Mouse (Mus musculus) liver, adult 2 months (tissue): ENCODE measurements around the gene Rab11fip3. TPM values are rescaled to one million over a fixed set of nuclear protein-coding genes. Genes with fewer than 3 reads are reported as not detected.

ENCODE experiments used
- DNase-seq: peaks from one replicate; pipeline ENCODE4 v3.0.0-alpha.2; 2011; ENCODE audit warnings: low read depth, low spot score; ENCODE audit errors: extremely low read depth
- H3K27ac ChIP-seq: fragments of 200-500 bp; replicated peaks from 2 replicates; pipeline ENCODE4 v1.5.1; 2012; ENCODE audit warnings: low read depth, mild to moderate bottlenecking, control low read depth, inconsistent platforms, low read length; ENCODE audit not compliant: insufficient read depth
- H3K27me3 ChIP-seq: fragments of 200-500 bp; 2 replicates; pipeline ENCODE4 v1.6.1; 2012; ENCODE audit warnings: mild to moderate bottlenecking, moderate library complexity, low read length, inconsistent platforms; ENCODE audit not compliant: control insufficient read depth, insufficient read depth
- H3K36me3 ChIP-seq: fragments of 200-500 bp; 2 replicates; pipeline ENCODE4 v1.6.1; 2012; ENCODE audit warnings: low read length, inconsistent platforms; ENCODE audit not compliant: control insufficient read depth, insufficient read depth
- H3K4me1 ChIP-seq: fragments of 200-500 bp; 2 replicates; pipeline ENCODE4 v1.6.1; 2011; ENCODE audit warnings: low read length; ENCODE audit not compliant: control insufficient read depth, insufficient read depth
- H3K4me3 ChIP-seq: fragments of 200-500 bp; 2 replicates; pipeline ENCODE4 v1.5.1; 2011; ENCODE audit warnings: low read depth, mild to moderate bottlenecking, control low read depth, low read length, moderate library complexity; ENCODE audit not compliant: insufficient read depth
- H3K79me2 ChIP-seq: fragments of 200-500 bp; 2 replicates; pipeline ENCODE4 v1.6.1; 2012; ENCODE audit warnings: inconsistent platforms, mild to moderate bottlenecking, low read length, moderate library complexity; ENCODE audit not compliant: control insufficient read depth, insufficient read depth
- H3K9ac ChIP-seq: fragments of 200-500 bp; 2 replicates; pipeline ENCODE4 v1.6.1; 2012; ENCODE audit warnings: low read depth, mild to moderate bottlenecking, control low read depth, inconsistent platforms, low read length
- CTCF ChIP-seq: fragments of 200-500 bp; IDR thresholded peaks from 2 replicates; pipeline ENCODE4 v1.5.1; 2011; ENCODE audit warnings: low read depth, low read length, control low read depth
- POLR2A ChIP-seq: fragments of 200-500 bp; IDR thresholded peaks from 2 replicates; pipeline ENCODE4 v1.6.1; 2011; ENCODE audit warnings: low read length, control low read depth; ENCODE audit not compliant: insufficient read depth; ENCODE audit errors: extremely low read depth
- whole genome bisulfite sequencing: fragments of 180-500 bp; shearing (Covaris S2); methylation state at CpG from one replicate; pipeline ENCODE4 v1.1.7; 2018; 5-methylcytosine and 5-hydroxymethylcytosine counted together
- polyA plus RNA-seq: library from polyadenylated mRNA; depleted of rRNA; stranded (reverse); fragments of >200 nt; gene quantifications from 2 replicates; pipeline ENCODE4 v1.2.3, GENCODE M21; 2012
- total RNA-seq: library from RNA; depleted of rRNA; stranded (reverse); fragments of >200 nt; gene quantifications from 2 replicates; pipeline ENCODE4 v1.2.3, GENCODE M21; 2014

The Rab11fip3 gene
- total and polyA plus RNA-seq, 2 experiments = 4.6 to 13.2 TPM

DNA sequence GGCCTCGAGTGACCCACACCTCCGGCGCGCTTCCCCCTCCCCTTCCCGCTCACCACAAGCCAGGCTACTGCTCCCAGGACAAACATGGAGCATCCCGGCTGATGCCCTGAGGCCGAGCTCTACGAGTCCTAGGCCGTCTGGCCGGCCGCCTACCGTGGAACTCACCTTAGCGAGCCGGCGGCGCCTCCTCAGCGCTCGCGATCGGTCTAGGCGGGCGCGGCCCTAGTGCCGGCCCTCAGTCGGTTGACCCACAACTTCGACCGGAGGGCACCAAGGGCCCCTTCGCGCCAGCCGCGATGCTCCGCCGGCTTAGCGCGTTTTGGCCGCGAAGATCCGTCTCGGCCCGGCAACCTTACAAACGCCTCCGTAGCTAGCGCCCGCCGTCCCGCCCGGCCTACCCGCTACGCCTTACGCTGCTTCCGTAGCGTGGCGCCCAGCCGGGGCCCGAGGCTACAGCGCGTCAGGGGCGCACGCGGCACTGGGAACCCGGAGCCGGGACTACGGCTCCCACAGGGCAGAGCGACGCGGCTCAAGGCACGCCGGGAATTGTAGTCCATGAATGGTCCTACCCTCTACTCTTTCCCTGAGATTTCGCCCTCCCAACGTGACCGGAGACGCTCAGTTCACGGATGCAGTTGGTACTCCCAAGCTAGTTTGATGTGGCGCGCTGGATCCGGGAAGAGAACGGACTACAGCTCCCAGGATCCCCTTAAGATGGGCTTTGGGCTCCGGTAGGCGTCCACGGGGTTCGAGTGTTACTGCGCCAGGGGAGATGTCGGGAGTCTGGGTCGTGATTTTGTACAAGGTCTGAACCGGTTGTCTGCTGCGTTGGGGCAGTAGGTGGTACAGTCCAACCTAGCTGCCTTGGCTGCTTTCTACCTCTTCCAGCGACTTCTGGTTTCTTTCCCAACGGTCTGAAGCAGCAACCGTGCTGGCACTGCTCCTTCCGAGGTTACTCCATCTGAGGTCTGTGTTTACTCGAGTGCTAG is 83.8 kb downstream of the Rab11fip3 start, which contains the start of gene Capn15:
Gene Capn15 (minus strand): TSS at position 491 of the 989 bp plus-strand sequence.
- Histone ChIP-seq H3K27ac (peak within 1 kb of the TSS; percentile 71), H3K79me2 (peaks cover 22% of the 10 kb centered on the region), H3K27me3 (no peaks in the 10 kb centered on the region), H3K4me3 (peak within 1 kb of the TSS; percentile 69), H3K36me3 (no peaks in the 10 kb centered on the region), H3K9ac (peak within 1 kb of the TSS; percentile 74), H3K4me1 (peaks cover 11% of the 10 kb centered on the region)
- peak; percentile 92 for DNase-seq
- TF ChIP-seq POLR2A = 0 out of 2 replicates have a peak, but pooled peaks have one; percentile 55
- no peak for TF ChIP-seq CTCF
- WGBS = under 1% methylated on average over 91 of the region's 91 CpGs

DNA sequence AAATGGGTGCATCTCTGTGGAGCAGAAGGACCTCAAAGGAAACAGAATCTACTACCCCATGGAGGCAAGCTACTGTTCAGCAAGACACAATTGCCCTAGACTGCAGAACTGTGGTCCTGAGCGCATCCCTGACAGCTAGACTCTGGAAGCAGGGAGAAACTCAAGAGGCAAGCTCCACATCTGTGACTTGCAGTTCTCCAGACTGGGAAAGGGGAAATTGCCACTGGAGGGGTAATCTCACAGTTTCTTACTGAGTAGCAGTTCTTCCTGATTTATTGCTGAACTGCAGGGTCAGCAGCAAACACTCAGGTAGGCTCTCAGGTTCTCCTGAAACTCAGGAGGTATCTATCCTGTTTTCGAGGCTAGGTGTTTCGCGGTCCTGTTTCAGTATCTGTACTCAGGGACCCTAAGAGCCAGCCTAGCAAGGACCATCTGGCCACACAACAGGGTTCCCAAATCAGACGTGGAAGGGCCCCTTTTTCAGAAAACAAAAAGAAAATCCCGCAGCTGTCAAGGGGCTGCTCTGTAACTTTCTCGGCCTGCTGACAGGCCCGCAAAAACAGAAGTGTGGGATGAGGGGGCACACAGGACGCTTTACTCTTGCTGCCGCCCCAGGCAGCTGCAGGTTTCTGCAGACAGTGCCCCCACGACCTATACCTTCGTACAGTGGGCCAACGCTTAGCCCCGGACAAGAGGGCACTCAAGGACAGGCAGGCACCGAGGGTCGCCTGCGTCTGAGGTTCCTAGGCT is 84.6 kb downstream of the Rab11fip3 start:
- Histone ChIP-seq H3K36me3 (no peaks in the 10 kb centered on the region), H3K9ac (peak overlapping the region; percentile 74), H3K27me3 (no peaks in the 10 kb centered on the region), H3K27ac (peak overlapping the region; percentile 68), H3K79me2 (peaks cover 24% of the 10 kb centered on the region), H3K4me3 (peak overlapping the region; percentile 69), H3K4me1 (peaks cover 19% of the 10 kb centered on the region)
- TF ChIP-seq POLR2A (no peak), CTCF (no peak)
- WGBS = 11% methylated on average over 17 of the region's 17 CpGs
- peak; percentile 17 for DNase-seq

DNA sequence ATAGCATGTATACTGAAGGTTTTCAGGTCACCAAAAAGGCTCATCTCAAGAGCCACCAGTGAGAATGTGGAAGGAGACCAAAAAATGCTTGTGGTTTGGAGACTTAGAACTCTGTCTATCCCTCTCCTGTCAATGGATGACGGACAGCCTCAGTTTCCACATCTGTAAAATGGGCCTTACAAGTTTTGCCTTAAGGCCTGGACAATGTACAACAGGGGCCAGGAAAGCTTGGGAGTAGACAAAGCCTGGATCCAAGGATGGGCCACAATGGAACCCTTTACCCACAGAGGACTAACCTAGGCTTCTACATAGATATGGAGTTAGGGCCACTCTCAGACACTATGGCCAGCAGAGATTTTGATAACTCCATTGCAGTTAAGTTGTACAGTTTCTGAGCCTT is 85.3 kb downstream of the Rab11fip3 start:
- H3K4me3 ChIP-seq = no peak overlapping the region

DNA sequence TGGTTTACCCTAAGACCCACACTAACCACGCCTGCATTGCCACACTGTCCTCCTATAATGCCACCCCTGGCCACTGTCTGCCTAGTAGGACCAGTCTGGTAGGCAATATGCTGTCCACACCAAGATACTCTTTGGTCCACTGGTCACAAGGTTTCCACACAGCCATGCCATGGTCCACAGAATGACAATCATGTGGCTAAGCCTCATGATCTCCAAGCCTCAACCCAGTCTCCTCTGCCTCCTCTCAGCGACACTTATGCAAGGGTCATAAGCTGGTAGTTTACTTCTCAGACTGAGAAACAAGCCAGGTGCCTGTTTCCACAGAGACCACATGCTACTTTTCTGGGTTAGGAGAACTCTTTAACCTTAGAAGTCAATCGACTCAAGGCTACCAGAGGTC is 86.4 kb downstream of the Rab11fip3 start:
- no peak for TF ChIP-seq CTCF
- no peak for TF ChIP-seq POLR2A
- Histone ChIP-seq H3K79me2 (peaks cover 42% of the 10 kb centered on the region), H3K9ac (no peak overlapping the region), H3K36me3 (no peaks in the 10 kb centered on the region), H3K27ac (no peak overlapping the region), H3K27me3 (no peaks in the 10 kb centered on the region), H3K4me1 (peaks cover 22% of the 10 kb centered on the region), H3K4me3 (no peak overlapping the region)
- peak; percentile 15 for DNase-seq
- 90% methylated on average over 3 of the region's 3 CpGs for WGBS

More for the DNA sequence above, 85.3 kb downstream of the Rab11fip3 start:
- WGBS = 95% methylated on average over 1 of the region's 1 CpGs
- Histone ChIP-seq H3K79me2 (peaks cover 31% of the 10 kb centered on the region), H3K27me3 (no peaks in the 10 kb centered on the region), H3K4me1 (peaks cover 22% of the 10 kb centered on the region), H3K9ac (no peak overlapping the region), H3K27ac (no peak overlapping the region), H3K36me3 (no peaks in the 10 kb centered on the region)
- TF ChIP-seq CTCF (no peak), POLR2A (no peak)
- no peak for DNase-seq

- H3K27ac ChIP-seq = peak overlapping the region; percentile 35; the same call in 1 of the 2 replicates
- no peak overlapping the region for H3K4me3 ChIP-seq
- peaks cover 22% of the 10 kb centered on the region for H3K4me1 ChIP-seq
- no peaks in the 10 kb centered on the region for H3K36me3 ChIP-seq
- TF ChIP-seq CTCF = no peak
- no peak for TF ChIP-seq POLR2A
- WGBS = 56% methylated on average over 5 of the region's 5 CpGs
- no peaks in the 10 kb centered on the region for H3K27me3 ChIP-seq
- peaks cover 51% of the 10 kb centered on the region for H3K79me2 ChIP-seq
- no peak overlapping the region for H3K9ac ChIP-seq
- DNase-seq = peak; percentile 94
Observed at GRCm38 (mm10) chr17:25980854-25981253, 88.5 kb downstream of the Rab11fip3 start.
